Comparison of ENCODE assay signal across 26 mouse cellular contexts in genomic region chr17:86508212-86508490, GRCm38 (mm10). TPM values are rescaled to one million over a fixed set of nuclear protein-coding genes. Genes with fewer than 3 reads are reported as not detected.
"Had no signal": no experiment of that assay in that cellular context is flagged by ENCODE, and none has a peak within 500 bp of the region (broad histone marks: within the 10 kb centered on the region; RNA-seq: fewer than 3 reads in every experiment).

No protein-coding gene starts in this region.

- ATAC-seq: hindbrain, embryonic 16.5 days; inflammation-experienced regulatory T-cells, adult 6 months; intestine, embryonic 15.5 days; intestine, postnatal 0 days had no signal

- H3K4me2 ChIP-seq: heart, embryonic 11.5 days; heart, embryonic 13.5 days; heart, embryonic 15.5 days; hindbrain, embryonic 12.5 days; hindbrain, embryonic 14.5 days; intestine, embryonic 15.5 days; kidney, embryonic 15.5 days; limb, embryonic 12.5 days; liver, embryonic 11.5 days; liver, embryonic 13.5 days had no signal

- H3K9ac ChIP-seq: heart, embryonic 13.5 days; heart, embryonic 15.5 days; hindbrain, embryonic 12.5 days; hindbrain, embryonic 14.5 days; intestine, embryonic 15.5 days; kidney, embryonic 15.5 days; limb, embryonic 12.5 days; liver, embryonic 13.5 days had no signal

- H3K27ac ChIP-seq: hindbrain, embryonic 10.5 days; hindbrain, embryonic 12.5 days; hindbrain, embryonic 14.5 days; intestine, embryonic 15.5 days; left cerebral cortex, adult 2 months; limb, embryonic 12.5 days; liver, embryonic 13.5 days had no signal

- H3K36me3 ChIP-seq: heart, embryonic 15.5 days; hindbrain, embryonic 10.5 days; hindbrain, embryonic 12.5 days; intestine, embryonic 15.5 days; kidney, embryonic 15.5 days; limb, embryonic 10.5 days; limb, embryonic 12.5 days; liver, embryonic 13.5 days had no signal

- H3K27me3 ChIP-seq: heart, embryonic 13.5 days; heart, embryonic 15.5 days; hindbrain, embryonic 12.5 days; intestine, embryonic 15.5 days; kidney, embryonic 15.5 days; limb, embryonic 12.5 days; liver, embryonic 13.5 days had no signal

- H3K9me3 ChIP-seq: heart, embryonic 13.5 days; heart, embryonic 15.5 days; hindbrain, embryonic 10.5 days; hindbrain, embryonic 12.5 days; intestine, embryonic 15.5 days; kidney, embryonic 15.5 days; limb, embryonic 10.5 days; limb, embryonic 12.5 days; liver, embryonic 13.5 days had no signal

- H3K4me1 ChIP-seq: liver, embryonic 13.5 days had no signal

- DNase-seq: liver; liver, embryonic 13.5 days had no signal

- H3K4me3 ChIP-seq: heart, embryonic 13.5 days; heart, embryonic 15.5 days; hindbrain, embryonic 10.5 days; hindbrain, embryonic 12.5 days; intestine, embryonic 15.5 days; kidney, embryonic 15.5 days; layer of hippocampus, adult 2 months; left cerebral cortex, adult 2 months; limb, embryonic 10.5 days; limb, embryonic 12.5 days; liver, embryonic 13.5 days had no signal

RNA-seq across cellular contexts. Expression of gene Gm10309, which starts 3.1 kb away (rescaled TPM):
- total RNA-seq: gastrocnemius, postnatal 25 days; granulocyte monocyte progenitor cell, adult 5-6 weeks; heart, postnatal 10 days; heart, postnatal 25 days; layer of hippocampus, adult 2 months; layer of hippocampus, postnatal 10 days; layer of hippocampus, postnatal 25 days; left cerebral cortex, adult 2 months; left cerebral cortex, postnatal 14 days; left cerebral cortex, postnatal 36 days had no signal
- polyA plus RNA-seq: intestine, postnatal 0 days; liver, embryonic 13.5 days had no signal
